Mouse (Mus musculus) left cerebral cortex, adult 18-20 months (tissue): ENCODE measurements around the gene Nol10. TPM values are rescaled to one million over a fixed set of nuclear protein-coding genes. Genes with fewer than 3 reads are reported as not detected.

ENCODE experiments used
- DNase-seq, 2 experiments: peaks; one replicate each; pipeline ENCODE4 v3.0.0; 2021 to 2022; ENCODE audit warnings: low spot score in 2 of 2, mixed read lengths in 1 of 2
- long read RNA-seq, 2 experiments: library from polyadenylated mRNA; stranded (forward); transcript quantifications; one replicate each; pipeline ENCODE4 v2.0.0; 2021
- total RNA-seq, 2 experiments: library from RNA; stranded (reverse); gene quantifications; 2 replicates each; pipeline ENCODE4 v1.2.3; 2021

Gene Nol10
- total RNA-seq: 10 to 100 TPM; 20.8 to 21.3 TPM
- long read RNA-seq, experiment 1, transcript Nol10-201 (21 exons, 3,021 nt): major isoform, 14 of 17 reads
- long read RNA-seq, experiment 1, partial matches to known transcripts: 1 of 17 reads
- long read RNA-seq, experiment 1, other reads (novel, unspliced or antisense): 2 of 17 reads
- long read RNA-seq, experiment 2, transcript Nol10-201 (21 exons, 3,021 nt): major isoform, 7 of 9 reads
- long read RNA-seq, experiment 2, partial matches to known transcripts: 1 of 9 reads
- long read RNA-seq, experiment 2, other reads (novel, unspliced or antisense): 1 of 9 reads

- peak; percentile 92 for DNase-seq
Observed at GRCm38 (mm10) chr12:17348048-17349036, at the start of gene Nol10. Gene Nol10, plus strand, starts transcription at chr12:17348458.

GRCm38 (mm10) chr12:17299902-17300301, 48.4 kb upstream of the Nol10 start:
- DNase-seq: no peak

GRCm38 (mm10) chr12:17305445-17305844, 42.8 kb upstream of the Nol10 start:
- DNase-seq: no peak

DNA sequence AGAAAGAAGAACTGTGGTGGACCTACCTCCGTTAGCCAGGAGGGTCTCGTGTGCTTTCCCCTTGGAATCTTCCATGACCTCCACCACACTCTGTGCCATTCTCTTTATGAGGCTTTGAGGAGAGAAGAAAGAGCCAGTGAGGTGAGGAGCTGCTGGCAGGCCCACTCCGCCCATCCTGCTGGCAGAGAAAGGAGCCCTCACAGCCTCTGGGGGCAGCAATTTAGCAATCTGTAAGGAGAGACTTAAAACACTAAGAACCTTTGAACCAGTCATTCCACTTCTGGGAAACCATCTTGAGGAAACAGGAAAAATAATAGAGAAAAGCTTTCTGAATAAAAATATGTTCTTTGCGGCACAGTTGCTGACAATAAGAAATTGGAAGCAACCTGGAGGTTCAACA, 40.0 kb upstream of the Nol10 start:
- DNase-seq: no peak

DNA sequence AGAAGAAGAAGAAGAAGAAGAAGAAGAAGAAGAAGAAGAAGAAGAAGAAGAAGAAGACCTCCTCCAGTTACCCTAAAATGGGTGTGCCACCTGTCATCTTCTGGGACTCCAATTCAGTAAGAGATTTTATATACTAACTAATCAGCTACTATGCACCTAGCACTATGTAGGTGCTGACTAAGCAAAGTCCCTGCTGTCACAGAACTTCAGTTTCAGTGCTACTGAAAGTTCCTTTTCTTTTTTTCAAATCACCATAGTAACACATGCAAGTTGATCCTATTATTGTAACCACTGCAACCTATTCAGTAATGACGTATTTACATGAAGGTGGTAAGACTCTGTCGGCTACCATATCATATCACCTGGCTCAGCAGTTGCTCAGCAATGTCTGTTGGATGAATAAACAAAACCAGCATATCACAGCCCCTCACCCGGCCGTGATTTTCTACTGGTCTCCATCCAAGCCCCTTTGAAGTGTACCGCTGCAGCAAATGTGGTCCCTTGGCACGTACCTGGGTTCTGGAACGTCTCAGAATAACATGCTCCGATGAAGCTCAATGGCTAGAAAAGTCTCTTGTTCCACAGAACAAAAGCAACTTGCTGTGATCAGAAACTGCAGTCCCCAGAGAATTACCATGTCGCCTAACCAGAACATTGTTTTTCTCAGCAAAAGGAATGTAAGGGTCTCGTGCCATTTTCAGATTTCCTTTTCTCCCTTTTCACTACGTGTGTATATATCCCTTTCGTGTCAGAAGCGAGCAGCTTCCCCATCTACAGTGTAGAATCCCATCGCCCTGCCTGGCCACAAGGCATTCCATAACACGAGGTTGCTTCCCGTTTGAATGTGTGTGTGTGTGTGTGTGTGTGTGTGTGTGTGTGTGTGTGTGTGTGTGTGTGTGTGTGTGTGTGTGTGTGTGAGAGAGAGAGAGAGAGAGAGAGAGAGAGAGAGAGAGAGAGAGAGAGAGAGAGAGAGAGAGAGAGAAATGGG, 37.1 kb upstream of the Nol10 start:
- DNase-seq: no peak

GRCm38 (mm10) chr12:17316096-17316495, 32.2 kb upstream of the Nol10 start:
- no peak for DNase-seq

GRCm38 (mm10) chr12:17317970-17318369, 30.3 kb upstream of the Nol10 start:
- DNase-seq: no peak

GRCm38 (mm10) chr12:17318453-17318852, 29.8 kb upstream of the Nol10 start:
- no peak for DNase-seq

- peak in 1 of 2 experiments; percentile 16 for DNase-seq
Observed at GRCm38 (mm10) chr12:17324549-17325470, 23.4 kb upstream of the Nol10 start.

GRCm38 (mm10) chr12:17329259-17329658, 19.0 kb upstream of the Nol10 start, which contains the start of gene Atp6v1c2:
Gene Atp6v1c2, minus strand, starts transcription at chr12:17329359.
- no peak for DNase-seq

DNA sequence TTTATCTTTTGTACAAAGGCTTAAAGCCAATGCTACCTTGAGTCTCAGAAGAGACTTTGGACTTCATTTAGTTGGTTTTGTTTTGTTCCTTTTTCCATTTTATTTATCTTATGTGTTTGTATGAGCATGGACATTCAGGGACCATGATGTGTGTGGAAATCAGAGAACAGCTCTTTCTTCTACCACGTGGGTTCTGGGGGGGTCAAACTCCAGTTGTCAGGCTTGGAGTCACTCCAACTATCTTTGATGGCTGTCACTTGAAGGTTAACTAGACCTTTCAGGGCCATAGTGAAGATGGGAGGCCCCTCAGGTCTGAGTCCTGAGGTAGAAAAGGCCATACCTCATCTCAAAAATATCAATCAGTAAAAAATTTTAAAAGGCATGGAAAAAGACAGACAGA, 14.8 kb upstream of the Nol10 start:
- DNase-seq: no peak

DNA sequence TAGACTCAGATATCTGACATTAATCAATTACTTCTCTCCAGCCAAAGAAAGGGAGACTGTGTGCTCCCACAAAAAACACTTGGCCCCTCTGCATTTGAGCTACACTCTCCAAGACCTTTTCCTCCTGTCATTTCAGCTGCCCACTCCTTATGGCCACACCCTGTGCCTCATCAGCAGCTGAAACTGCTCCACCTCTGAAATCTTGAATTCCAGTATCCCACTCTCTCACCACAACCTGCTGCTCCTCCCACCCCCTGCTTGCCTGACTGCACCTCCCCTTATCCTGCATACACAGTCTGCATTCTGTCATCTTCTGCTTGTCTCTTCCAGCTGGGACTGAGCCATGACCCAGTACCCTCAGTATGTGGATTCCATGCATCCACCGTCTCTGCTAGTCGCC, 9.9 kb upstream of the Nol10 start:
- DNase-seq: no peak

GRCm38 (mm10) chr12:17339114-17339905, 8.9 kb upstream of the Nol10 start:
- no peak for DNase-seq

DNA sequence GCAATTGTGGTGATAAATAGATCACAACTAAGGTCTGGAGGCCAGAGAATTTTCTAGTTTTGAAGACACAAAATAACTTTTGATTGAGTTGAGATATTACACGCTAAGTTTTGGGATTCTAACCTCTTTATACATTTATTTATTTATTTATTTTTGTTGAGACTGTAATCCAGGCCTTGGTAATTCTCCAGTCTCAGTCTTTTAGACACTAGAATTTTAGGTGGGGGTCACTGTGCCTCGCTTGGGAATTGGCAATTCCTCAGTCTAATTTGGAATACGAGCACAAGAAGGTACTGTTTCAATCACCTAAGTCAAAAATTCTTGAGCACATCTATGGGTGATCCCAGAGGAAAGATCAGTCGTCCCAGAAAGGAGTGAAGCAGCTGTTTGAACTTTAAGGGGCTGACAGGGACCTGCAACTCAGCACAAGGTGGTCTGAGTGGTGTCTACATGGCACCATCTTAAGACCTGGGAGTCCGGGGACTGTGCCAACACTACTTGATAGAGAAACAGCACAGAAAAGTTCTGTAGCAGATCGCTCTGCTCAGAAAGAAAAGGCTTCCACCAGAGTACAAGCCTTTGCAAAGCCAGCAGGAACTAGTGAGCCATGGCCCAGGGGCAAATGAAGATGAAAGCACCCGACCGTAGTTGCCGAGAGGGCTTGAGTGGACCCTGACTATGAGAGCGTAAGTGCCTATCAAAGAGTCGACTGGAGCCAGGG, 771 bp upstream of the Nol10 start:
- DNase-seq: peak; percentile 4 to 8

- no peak for DNase-seq
Observed at GRCm38 (mm10) chr12:17350106-17350505, 1.8 kb downstream of the Nol10 start.

DNA sequence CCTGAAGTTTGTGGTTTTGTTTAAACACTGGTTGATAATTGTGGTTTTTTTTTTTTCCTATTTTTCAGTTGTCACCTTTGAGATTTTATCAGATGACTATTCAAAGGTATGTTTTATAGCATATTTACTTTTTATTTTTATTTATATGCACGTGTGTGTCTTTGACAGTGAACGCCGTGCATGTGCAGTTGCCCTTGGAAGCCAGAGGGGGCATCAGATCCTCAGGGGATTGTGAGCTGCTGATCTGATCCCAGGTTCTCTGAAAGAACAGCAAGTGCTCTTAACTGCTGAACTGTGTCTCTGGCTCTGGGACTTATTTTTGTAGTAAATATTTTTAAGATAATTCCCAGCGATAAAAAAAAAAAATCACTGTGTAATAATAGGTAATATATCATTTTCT, 8.6 kb downstream of the Nol10 start:
- DNase-seq: no peak

DNA sequence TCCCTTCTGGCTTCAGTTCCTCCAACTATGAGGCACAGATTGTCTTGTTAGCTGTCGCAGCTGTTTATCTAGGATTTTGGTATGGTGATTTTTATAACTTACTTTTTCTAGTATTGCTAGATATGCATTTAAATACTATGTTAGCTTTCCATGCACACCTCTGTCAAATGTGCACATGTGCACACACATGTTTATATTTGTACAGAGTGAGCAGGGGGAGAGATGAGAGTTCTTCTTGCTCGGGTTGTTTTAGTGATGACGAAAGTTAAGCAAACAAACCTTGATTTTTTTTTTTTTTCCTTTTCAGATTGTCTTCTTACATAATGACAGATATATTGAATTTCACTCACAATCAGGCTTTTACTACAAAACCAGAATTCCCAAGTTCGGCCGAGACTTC, 9.5 kb downstream of the Nol10 start:
- DNase-seq: no peak

DNA sequence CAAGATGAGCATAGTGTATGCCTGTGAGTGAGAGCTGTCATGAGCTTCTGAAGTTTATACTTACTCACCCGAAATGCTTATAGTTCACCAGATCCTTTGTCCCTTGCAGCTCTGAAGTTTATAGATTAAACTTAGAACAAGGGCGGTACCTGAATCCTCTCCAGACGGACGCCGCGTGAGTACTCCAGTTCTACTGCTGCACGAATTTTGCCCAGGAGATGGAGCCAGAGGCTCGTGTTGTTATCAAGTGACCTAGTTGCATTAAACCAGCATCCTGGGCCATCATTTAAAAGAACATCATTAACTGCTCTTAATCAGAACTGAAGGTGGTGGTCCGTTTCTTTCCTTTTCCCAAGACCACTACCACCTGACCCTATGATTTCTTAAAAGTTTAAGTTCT, 10.7 kb downstream of the Nol10 start:
- DNase-seq: peak; percentile 38 to 45
